Mouse (Mus musculus) urinary bladder, postnatal 10 days (tissue): ENCODE data around the gene Slc25a18.

Experiments
- DNase-seq: peaks from one replicate; pipeline ENCODE4 v3.0.0; 2022; ENCODE audit warnings: low spot score

Slc25a18 gene

GRCm38 (mm10) chr6:120773149-120773628 lies at the start of gene Slc25a18:
Slc25a18 (plus strand) TSS chr6:120773578.
- no peak for DNase-seq

GRCm38 (mm10) chr6:120725986-120726385 lies 47.4 kb upstream of the Slc25a18 start:
- DNase-seq = no peak

- DNase-seq = no peak
These were observed 37.4 kb upstream of the Slc25a18 start for GRCm38 (mm10) chr6:120736011-120736410.

GRCm38 (mm10) chr6:120736566-120736965 lies 36.8 kb upstream of the Slc25a18 start:
- DNase-seq = no peak

GRCm38 (mm10) chr6:120743130-120743529 lies 30.2 kb upstream of the Slc25a18 start:
- DNase-seq = no peak

- no peak for DNase-seq
These were observed 29.1 kb upstream of the Slc25a18 start for GRCm38 (mm10) chr6:120744266-120744665.

- no peak for DNase-seq
These were observed 27.0 kb upstream of the Slc25a18 start for GRCm38 (mm10) chr6:120746416-120746815.

- no peak for DNase-seq
These were observed 12.2 kb upstream of the Slc25a18 start for GRCm38 (mm10) chr6:120761151-120761550.

GRCm38 (mm10) chr6:120769972-120770371 lies 3.4 kb upstream of the Slc25a18 start:
- DNase-seq = no peak

- no peak for DNase-seq
These were observed 2.0 kb upstream of the Slc25a18 start for GRCm38 (mm10) chr6:120771366-120771765.

GRCm38 (mm10) chr6:120772025-120772424 lies 1.4 kb upstream of the Slc25a18 start:
- DNase-seq = no peak

GRCm38 (mm10) chr6:120773763-120774162 lies 385 bp downstream of the Slc25a18 start:
- DNase-seq = no peak

GRCm38 (mm10) chr6:120776286-120776685 lies 2.9 kb downstream of the Slc25a18 start:
- no peak for DNase-seq

GRCm38 (mm10) chr6:120777533-120777932 lies 4.2 kb downstream of the Slc25a18 start:
- DNase-seq = no peak

GRCm38 (mm10) chr6:120778226-120778625 lies 4.8 kb downstream of the Slc25a18 start:
- DNase-seq = no peak

GRCm38 (mm10) chr6:120782948-120783347 lies 9.6 kb downstream of the Slc25a18 start:
- no peak for DNase-seq

GRCm38 (mm10) chr6:120784351-120784750 lies 11.0 kb downstream of the Slc25a18 start:
- DNase-seq = no peak

- no peak for DNase-seq
These were observed 14.8 kb downstream of the Slc25a18 start for GRCm38 (mm10) chr6:120788068-120788607.

GRCm38 (mm10) chr6:120788904-120789303 lies 15.5 kb downstream of the Slc25a18 start:
- DNase-seq = no peak

- no peak for DNase-seq
These were observed 16.8 kb downstream of the Slc25a18 start for GRCm38 (mm10) chr6:120790153-120790552.

- DNase-seq = no peak
These were observed 17.3 kb downstream of the Slc25a18 start for GRCm38 (mm10) chr6:120790717-120791116.

- no peak for DNase-seq
These were observed 19.6 kb downstream of the Slc25a18 start for GRCm38 (mm10) chr6:120792947-120793346.

GRCm38 (mm10) chr6:120795422-120796086 lies 22.2 kb downstream of the Slc25a18 start:
- no peak for DNase-seq

- DNase-seq = no peak
These were observed 22.7 kb downstream of the Slc25a18 start for GRCm38 (mm10) chr6:120796111-120796510.
